Mouse (Mus musculus) heart, embryonic 11.5 days (tissue): ENCODE measurements around the gene Nisch. TPM values are rescaled to one million over a fixed set of nuclear protein-coding genes. Genes with fewer than 3 reads are reported as not detected.

Source experiments
- ATAC-seq: fragments of 200-750 bp; cut with Nextera tagmentation; replicated peaks from 2 replicates; pipeline ENCODE4 v1.8.0; 2017; ENCODE audit warnings: moderate library complexity; ENCODE audit not compliant: insufficient number of reproducible peaks, low FRiP score, low TSS enrichment
- H3K27ac ChIP-seq: fragments of 300-500 bp; sonication (generic); 2 replicates; pipeline ENCODE4 v1.5.1; 2014; ENCODE audit warnings: mild to moderate bottlenecking, low read depth, low read length
- H3K27me3 ChIP-seq: fragments of 300-500 bp; sonication (generic); 2 replicates; pipeline ENCODE4 v1.6.1; 2014; ENCODE audit warnings: mild to moderate bottlenecking, low read length, mixed read lengths; ENCODE audit not compliant: control insufficient read depth, insufficient read depth
- H3K36me3 ChIP-seq: fragments of 300-500 bp; sonication (generic); 2 replicates; pipeline ENCODE4 v1.6.1; 2014; ENCODE audit warnings: mild to moderate bottlenecking, low read length, moderate library complexity, mixed read lengths; ENCODE audit not compliant: control insufficient read depth, insufficient read depth
- H3K4me1 ChIP-seq: fragments of 300-500 bp; sonication (generic); 2 replicates; pipeline ENCODE4 v1.6.1; 2014; ENCODE audit warnings: low read length; ENCODE audit not compliant: control insufficient read depth, insufficient read depth
- H3K4me2 ChIP-seq: fragments of 300-500 bp; sonication (generic); 2 replicates; pipeline ENCODE4 v1.6.1; 2014; ENCODE audit warnings: mild to moderate bottlenecking, moderate library complexity
- H3K4me3 ChIP-seq: fragments of 300-500 bp; sonication (generic); 2 replicates; pipeline ENCODE4 v1.5.1; 2014; ENCODE audit warnings: low read depth, low read length
- H3K9ac ChIP-seq: fragments of 300-500 bp; sonication (generic); 2 replicates; pipeline ENCODE4 v1.6.1; 2014; ENCODE audit warnings: mild to moderate bottlenecking, low read depth, low read length, moderate library complexity
- H3K9me3 ChIP-seq: fragments of 300-500 bp; sonication (generic); replicated peaks from 2 replicates; pipeline ENCODE4 v1.6.1; 2016; ENCODE audit warnings: low read length; ENCODE audit not compliant: control insufficient read depth
- WGBS: fragments of 180-500 bp; shearing (Covaris S2); extraction: QIAGEN DNeasy Blood & Tissue Kit; methylation state at CpG from one replicate; pipeline ENCODE4 v1.1.7; 2014; ENCODE audit not compliant: insufficient replicate concordance; 5-methylcytosine and 5-hydroxymethylcytosine counted together
- polyA plus RNA-seq: library from polyadenylated mRNA; unstranded; fragments of >200 nt; fragmentation: Nextera tagmentation; extraction: Ambion mirVana; gene quantifications from 2 replicates; pipeline ENCODE4 v1.2.1, GENCODE M21; 2014

Gene Nisch
- polyA plus RNA-seq, 1 experiment from 2014 or later: 286 TPM

DNA sequence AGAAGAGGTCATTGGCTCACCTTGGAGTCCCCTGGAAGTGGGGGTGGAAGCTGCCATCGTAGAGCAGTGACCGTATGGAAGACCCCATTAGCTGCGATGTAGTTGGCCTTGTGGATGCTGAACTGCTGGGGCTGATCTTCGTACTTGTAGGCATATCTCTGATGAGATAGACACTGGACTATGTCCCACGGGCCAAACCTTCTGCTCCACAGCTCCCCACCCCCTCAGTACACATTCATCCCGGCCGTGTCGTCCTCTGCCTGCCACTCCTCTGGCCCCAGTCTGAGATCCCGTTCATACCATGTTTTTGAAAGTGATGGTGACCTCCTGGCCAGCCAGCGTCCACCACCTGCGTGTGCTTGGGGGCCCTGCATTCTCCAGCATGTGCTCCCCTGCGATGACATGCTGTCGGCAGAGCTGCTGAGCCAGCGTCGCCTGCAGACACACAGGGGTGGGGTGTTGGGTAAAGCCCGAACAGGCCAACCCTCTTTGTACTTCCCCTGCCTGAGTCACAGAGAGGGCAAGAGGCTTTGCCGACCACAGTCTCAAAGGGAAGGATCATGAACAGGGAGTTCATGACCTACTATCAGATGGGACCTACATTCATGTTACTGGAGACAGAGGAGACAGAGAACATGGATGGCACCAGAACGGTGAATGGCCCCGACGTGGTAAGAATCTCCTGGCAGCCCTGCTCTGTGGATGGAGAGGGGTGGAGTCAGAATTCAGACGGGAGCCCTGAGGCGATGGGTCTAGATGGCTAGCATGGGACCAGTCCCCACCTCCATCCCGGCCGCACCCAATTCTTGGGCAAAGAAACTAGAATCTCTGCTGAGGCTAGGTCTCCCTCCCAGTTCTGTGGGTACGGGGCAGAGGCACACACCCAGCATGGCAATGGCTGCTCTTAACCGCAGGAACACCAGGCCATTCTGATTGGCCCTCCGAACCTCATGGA is 56.3 kb downstream of the Nisch start:
- WGBS: 63% methylated on average over 27 of the region's 27 CpGs
- ATAC-seq: no peak
- no peaks in the 10 kb centered on the region for H3K36me3 ChIP-seq
- no peaks in the 10 kb centered on the region for H3K27me3 ChIP-seq
- no peak overlapping the region for H3K9ac ChIP-seq
- H3K4me2 ChIP-seq: no peak overlapping the region; the same call in 1 of the 2 replicates
- no peak overlapping the region for H3K4me3 ChIP-seq
- H3K9me3 ChIP-seq: no peaks in the 10 kb centered on the region
- H3K27ac ChIP-seq: no peak overlapping the region
- peaks cover 10% of the 10 kb centered on the region; the same call in 1 of the 2 replicates for H3K4me1 ChIP-seq

DNA sequence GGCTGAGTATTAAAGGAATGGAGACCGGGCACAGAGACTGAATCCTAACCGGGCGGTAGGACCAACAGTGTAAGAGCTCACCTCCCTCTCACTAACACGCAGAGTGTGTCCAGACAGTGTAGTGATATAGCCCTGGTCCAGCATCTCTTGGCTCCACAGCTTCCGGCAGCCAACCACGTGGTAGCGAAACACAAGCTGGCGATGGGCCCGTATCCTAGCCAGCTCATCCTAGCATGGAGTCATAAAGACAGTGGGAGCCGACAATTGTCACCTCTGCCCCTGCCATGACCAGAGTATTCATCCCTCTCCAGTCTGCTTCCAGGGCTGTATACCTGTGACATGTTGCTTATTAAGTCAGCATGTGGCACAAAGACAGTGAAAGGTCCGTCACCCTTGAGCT is 71.1 kb downstream of the Nisch start:
- H3K4me2 ChIP-seq: no peak overlapping the region
- no peaks in the 10 kb centered on the region for H3K27me3 ChIP-seq
- H3K9ac ChIP-seq: no peak overlapping the region
- peaks cover 20% of the 10 kb centered on the region for H3K36me3 ChIP-seq
- H3K4me1 ChIP-seq: no peaks in the 10 kb centered on the region
- H3K4me3 ChIP-seq: no peak overlapping the region
- H3K27ac ChIP-seq: no peak overlapping the region
- no peak for ATAC-seq
- WGBS: 85% methylated on average over 11 of the region's 11 CpGs
- no peaks in the 10 kb centered on the region for H3K9me3 ChIP-seq

DNA sequence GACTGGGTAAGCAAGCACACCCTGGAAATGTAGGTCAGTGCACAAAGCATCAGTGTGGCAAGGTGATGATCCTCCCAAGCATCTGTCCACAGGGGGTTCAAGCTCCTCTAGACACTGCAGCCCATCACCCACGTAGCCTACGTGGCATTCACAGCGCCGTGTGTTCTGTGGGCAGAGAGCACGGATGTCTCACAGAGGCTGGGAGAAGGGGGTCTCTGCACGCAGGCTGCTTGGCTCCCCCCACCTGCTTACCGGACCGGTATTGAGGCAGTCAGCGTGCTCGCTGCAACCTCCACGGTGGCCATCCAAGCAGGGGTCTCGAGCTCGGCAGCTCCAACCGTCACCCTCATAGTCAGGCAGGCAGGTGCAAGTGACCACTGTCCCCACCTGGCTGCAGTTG is 75.7 kb downstream of the Nisch start:
- Histone ChIP-seq H3K36me3 (peaks cover 48% of the 10 kb centered on the region), H3K4me1 (peaks cover 9% of the 10 kb centered on the region), H3K4me2 (no peak overlapping the region), H3K27me3 (no peaks in the 10 kb centered on the region), H3K27ac (no peak overlapping the region), H3K9me3 (no peaks in the 10 kb centered on the region), H3K9ac (no peak overlapping the region), H3K4me3 (no peak overlapping the region)
- no peak for ATAC-seq
- WGBS: 93% methylated on average over 14 of the region's 14 CpGs

DNA sequence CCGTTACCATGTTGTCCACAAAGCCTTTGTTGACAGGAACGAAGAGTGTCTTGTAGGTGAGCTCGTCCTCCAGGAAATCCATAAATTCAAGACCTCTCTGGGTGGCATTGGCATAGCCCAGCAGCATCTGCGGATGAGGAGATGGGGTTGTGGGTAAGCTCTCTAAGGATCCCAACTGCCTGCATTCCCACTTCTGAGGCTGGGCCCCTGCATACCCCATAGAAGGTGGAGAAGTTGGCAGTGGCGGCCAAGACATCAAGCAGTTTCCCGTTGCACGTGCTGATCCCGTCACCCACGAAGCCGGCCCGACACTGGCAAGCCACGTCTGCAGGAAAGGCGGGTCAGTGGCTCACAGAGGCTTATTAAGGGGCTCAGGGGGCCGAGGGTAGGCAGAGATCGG is 76.6 kb downstream of the Nisch start:
- WGBS: 89% methylated on average over 15 of the region's 15 CpGs

DNA sequence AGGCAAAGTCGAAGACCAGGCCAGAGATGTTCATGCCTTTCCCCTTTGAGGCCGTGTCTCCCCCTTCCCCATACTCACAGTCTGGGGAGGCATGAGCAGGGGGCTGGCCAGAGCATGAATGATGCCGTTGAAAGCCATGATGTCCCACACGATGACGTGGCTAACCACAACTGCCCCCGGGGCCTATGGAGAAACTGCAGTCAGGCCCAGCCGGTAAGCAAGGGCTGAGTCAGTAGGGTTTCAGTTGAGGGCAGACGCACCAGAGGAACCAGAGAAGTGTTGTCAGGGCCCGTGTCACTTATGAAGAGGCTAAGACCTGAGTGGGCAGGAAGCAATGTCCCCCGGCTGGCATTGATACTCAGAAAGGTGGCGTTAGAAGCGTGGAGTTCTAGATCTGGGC is 77.1 kb downstream of the Nisch start:
- Histone ChIP-seq H3K27ac (no peak overlapping the region), H3K36me3 (peaks cover 57% of the 10 kb centered on the region), H3K9ac (no peak overlapping the region), H3K9me3 (no peaks in the 10 kb centered on the region), H3K4me3 (no peak overlapping the region), H3K4me2 (no peak overlapping the region), H3K4me1 (peaks cover 9% of the 10 kb centered on the region), H3K27me3 (no peaks in the 10 kb centered on the region)
- 85% methylated on average over 12 of the region's 12 CpGs for WGBS
- no peak for ATAC-seq

More for the DNA sequence above, 76.6 kb downstream of the Nisch start:
- Histone ChIP-seq H3K36me3 (peaks cover 57% of the 10 kb centered on the region), H3K4me1 (peaks cover 9% of the 10 kb centered on the region), H3K27ac (no peak overlapping the region), H3K9ac (no peak overlapping the region), H3K4me3 (no peak overlapping the region), H3K27me3 (no peaks in the 10 kb centered on the region), H3K9me3 (no peaks in the 10 kb centered on the region), H3K4me2 (no peak overlapping the region)
- ATAC-seq: no peak

DNA sequence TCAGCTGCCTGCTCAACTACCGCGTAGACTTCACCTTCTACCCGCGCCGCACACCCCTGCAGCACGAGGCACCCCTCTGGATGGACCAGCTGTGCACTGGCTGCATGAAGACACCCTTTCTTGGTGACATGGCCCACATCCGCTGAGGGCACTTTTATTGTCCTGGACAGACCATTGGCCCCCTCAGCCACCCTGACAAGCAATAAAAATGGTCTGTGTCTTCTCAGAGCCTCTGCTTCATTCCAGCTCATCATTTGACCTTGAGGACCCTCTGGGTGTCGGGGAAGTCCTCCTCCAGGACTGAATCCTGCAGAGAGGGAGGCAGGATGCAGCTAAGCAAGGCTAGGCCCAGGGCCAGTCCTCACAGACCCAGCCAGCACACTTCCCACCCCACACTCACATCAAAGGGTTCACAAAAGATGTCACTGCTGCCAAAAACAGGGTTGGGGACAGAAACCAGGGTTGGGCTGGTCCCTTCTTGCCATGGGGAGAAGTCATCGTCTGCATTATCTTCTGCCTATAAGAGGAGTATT is 77.8 kb downstream of the Nisch start:
- 86% methylated on average over 9 of the region's 9 CpGs for WGBS
- H3K27me3 ChIP-seq: no peaks in the 10 kb centered on the region
- no peaks in the 10 kb centered on the region for H3K9me3 ChIP-seq
- H3K4me2 ChIP-seq: no peak overlapping the region
- H3K4me3 ChIP-seq: no peak overlapping the region
- H3K9ac ChIP-seq: no peak overlapping the region
- H3K27ac ChIP-seq: no peak overlapping the region
- peaks cover 57% of the 10 kb centered on the region for H3K36me3 ChIP-seq
- no peak for ATAC-seq
- peaks cover 9% of the 10 kb centered on the region for H3K4me1 ChIP-seq

DNA sequence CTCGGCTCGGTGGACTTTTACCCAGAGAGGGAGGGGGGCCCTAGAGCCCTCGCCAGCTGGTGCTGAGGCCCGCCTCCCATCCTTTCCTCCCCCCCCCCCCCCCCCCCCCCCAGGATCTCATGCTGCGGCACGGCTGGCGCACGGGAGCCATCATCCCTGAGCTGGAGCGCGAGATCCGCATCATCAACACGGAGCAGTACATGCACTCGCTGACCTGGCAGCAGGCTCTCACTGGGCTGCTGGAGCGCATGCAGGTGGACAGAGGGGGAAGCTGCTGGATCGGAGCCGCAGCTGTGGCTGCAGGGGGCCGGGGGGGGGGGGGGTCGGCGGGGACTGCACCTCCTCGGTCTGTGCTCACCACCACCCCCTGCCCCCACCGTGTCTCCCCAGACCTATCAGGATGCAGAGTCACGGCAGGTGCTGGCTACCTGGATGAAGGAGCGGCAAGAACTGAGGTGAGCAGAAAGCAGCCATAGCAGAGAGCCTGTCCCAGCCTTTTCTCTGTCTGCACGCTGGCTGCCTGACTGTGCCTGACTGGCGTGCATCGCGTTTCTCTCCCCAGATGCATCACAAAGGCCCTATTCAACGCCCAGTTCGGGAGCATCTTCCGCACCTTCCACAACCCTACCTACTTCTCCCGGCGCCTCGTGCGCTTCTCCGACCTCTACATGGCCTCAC is 78.4 kb downstream of the Nisch start:
- H3K27me3 ChIP-seq: no peaks in the 10 kb centered on the region
- H3K4me3 ChIP-seq: no peak overlapping the region
- no peak overlapping the region for H3K4me2 ChIP-seq
- WGBS: 91% methylated on average over 31 of the region's 35 CpGs
- no peaks in the 10 kb centered on the region for H3K9me3 ChIP-seq
- H3K36me3 ChIP-seq: peaks cover 57% of the 10 kb centered on the region
- H3K9ac ChIP-seq: no peak overlapping the region
- H3K4me1 ChIP-seq: peaks cover 12% of the 10 kb centered on the region
- H3K27ac ChIP-seq: peak overlapping the region; percentile 3; the same call in 1 of the 2 replicates
- no peak for ATAC-seq

DNA sequence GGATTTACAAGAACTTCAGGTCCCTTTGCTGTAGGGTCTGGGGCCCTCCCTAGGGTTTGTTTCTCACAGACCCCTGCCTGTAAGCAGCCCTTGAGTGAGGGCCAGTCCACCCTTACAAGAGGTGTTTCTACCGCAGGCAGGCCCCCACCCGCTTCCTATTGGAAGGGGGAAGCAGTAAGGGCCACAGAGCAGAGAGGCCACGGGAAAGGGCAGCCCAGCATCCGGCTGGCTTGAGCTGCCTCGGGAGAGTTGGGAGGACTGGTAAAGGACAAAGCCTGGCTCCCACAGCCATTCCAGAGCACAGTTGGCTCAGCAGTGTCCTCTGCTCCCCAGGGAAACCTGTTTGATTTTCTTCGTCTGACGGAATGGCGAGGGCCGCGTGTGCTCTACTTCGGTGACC is 79.0 kb downstream of the Nisch start:
- Histone ChIP-seq H3K27me3 (no peaks in the 10 kb centered on the region), H3K4me2 (no peak overlapping the region), H3K36me3 (peaks cover 54% of the 10 kb centered on the region), H3K4me1 (peaks cover 17% of the 10 kb centered on the region), H3K27ac (peak overlapping the region; percentile 3; the same call in 1 of the 2 replicates), H3K9me3 (no peaks in the 10 kb centered on the region), H3K9ac (no peak overlapping the region), H3K4me3 (no peak overlapping the region)
- ATAC-seq: no peak
- WGBS: 83% methylated on average over 11 of the region's 11 CpGs
